ENCODE assay signal across 8 mouse cellular contexts in the genomic region with DNA sequence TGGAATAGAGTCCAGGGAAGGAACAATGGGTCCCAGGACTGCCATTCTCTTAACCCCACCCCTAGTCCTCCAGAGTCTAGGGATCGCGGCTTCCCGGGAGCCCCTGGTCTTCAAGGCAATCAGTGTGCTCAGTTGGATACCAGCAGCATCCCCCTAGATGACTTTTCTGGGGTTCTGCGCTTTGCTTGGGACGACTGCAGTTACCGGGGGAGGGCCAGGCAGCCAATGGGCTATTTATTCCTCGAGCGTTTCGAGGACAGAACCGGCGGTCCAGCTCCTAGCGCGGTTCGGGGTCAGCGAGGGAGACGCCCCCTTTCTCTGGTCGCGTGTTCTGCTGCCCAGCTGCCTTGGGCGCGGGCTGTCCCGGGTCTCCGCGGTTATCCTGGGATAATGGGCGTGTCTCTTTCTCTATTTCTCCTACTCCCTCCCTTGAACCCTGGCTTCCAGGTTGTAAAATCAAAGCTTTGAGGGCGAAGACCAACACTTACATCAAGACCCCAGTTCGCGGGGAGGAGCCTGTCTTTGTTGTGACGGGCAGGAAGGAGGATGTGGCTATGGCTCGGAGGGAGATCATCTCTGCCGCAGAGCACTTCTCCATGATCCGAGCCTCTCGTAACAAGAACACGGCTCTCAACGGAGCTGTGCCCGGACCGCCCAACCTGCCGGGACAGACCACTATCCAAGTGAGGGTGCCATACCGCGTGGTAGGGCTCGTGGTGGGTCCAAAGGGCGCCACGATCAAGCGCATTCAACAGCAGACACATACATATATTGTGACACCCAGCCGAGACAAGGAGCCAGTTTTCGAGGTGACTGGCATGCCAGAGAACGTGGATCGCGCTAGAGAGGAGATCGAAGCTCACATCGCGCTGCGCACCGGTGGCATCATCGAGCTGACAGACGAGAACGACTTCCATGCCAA. TPM values are rescaled to one million over a fixed set of nuclear protein-coding genes. Genes with fewer than 3 reads are reported as not detected.
DNase-seq lines count a peak whose midpoint lies in the region; ATAC-seq and TF ChIP-seq lines count a peak whose summit lies in the region.

No protein-coding gene starts in this region.

- H3K4me2 ChIP-seq in forebrain, embryonic 15.5 days (replicated peaks): peak overlapping the region; percentile 84
- H3K4me2 ChIP-seq in hindbrain, embryonic 12.5 days (replicated peaks): peak overlapping the region; percentile 87

- under 1% methylated on average over 56 of the region's 56 CpGs for whole genome bisulfite sequencing in forebrain, embryonic 15.5 days
- WGBS in hindbrain, embryonic 12.5 days: under 1% methylated on average over 56 of the region's 56 CpGs

- peak overlapping the region; percentile 100 for H3K9ac ChIP-seq in forebrain, embryonic 15.5 days (replicated peaks)
- peak overlapping the region; percentile 100 for H3K9ac ChIP-seq in hindbrain, embryonic 12.5 days

- no peak overlapping the region for H3K27ac ChIP-seq in brown adipose tissue, adult 24 weeks (replicated peaks; ENCODE audit: low read depth, low read length)
- H3K27ac ChIP-seq in forebrain, embryonic 15.5 days (replicated peaks): peak overlapping the region; percentile 100
- peak overlapping the region; percentile 100 for H3K27ac ChIP-seq in hindbrain, embryonic 12.5 days
- H3K27ac ChIP-seq in left cerebral cortex, adult 2 months: peak overlapping the region; percentile 100

- DNase-seq in Muller cell, postnatal 12 days (ENCODE audit: inconsistent ontology term): peak; percentile 63
- peak; percentile 48 to 49 for DNase-seq in left cerebral cortex, adult 2 months (ENCODE audit: extremely low spot score in 1 of 2, low spot score in 2 of 2)
- DNase-seq in lung, postnatal 4 days: peak; percentile 52 to 54
- peak; percentile 65 for DNase-seq in right cerebral cortex, postnatal 25 days
- DNase-seq in c-Kit-positive CD71-positive TER-119-positive erythroid progenitor cells, embryonic 14.5 days (ENCODE audit: low spot score): no peak

- H3K36me3 ChIP-seq in forebrain, embryonic 15.5 days: peaks cover 17% of the 10 kb centered on the region; the same call in 1 of the 2 replicates
- H3K36me3 ChIP-seq in hindbrain, embryonic 12.5 days: peaks cover 25% of the 10 kb centered on the region

- H3K9me3 ChIP-seq in forebrain, embryonic 15.5 days: no peaks in the 10 kb centered on the region
- H3K9me3 ChIP-seq in hindbrain, embryonic 12.5 days (replicated peaks): no peaks in the 10 kb centered on the region

- no peaks in the 10 kb centered on the region for H3K4me1 ChIP-seq in brown adipose tissue, adult 24 weeks (ENCODE audit: control insufficient read depth, insufficient read depth, insufficient read length, low read length)
- peaks cover 32% of the 10 kb centered on the region for H3K4me1 ChIP-seq in forebrain, embryonic 15.5 days
- peaks cover 25% of the 10 kb centered on the region for H3K4me1 ChIP-seq in hindbrain, embryonic 12.5 days

- intact Hi-C loops in left cerebral cortex, adult 2 months (cut with DNase I): loop anchor here (1.0 to 5.0 kb wide), 3 partner anchors 274 to 513 kb away; no protein-coding TSS in a partner anchor

- H3K4me3 ChIP-seq in brown adipose tissue, adult 24 weeks (ENCODE audit: insufficient read depth, low read depth, low read length): peak overlapping the region; percentile 98
- H3K4me3 ChIP-seq in forebrain, embryonic 15.5 days: peak overlapping the region; percentile 98
- peak overlapping the region; percentile 100 for H3K4me3 ChIP-seq in hindbrain, embryonic 12.5 days
- H3K4me3 ChIP-seq in left cerebral cortex, adult 2 months: peak overlapping the region; percentile 100

- H3K27me3 ChIP-seq in forebrain, embryonic 15.5 days: no peaks in the 10 kb centered on the region
- no peaks in the 10 kb centered on the region for H3K27me3 ChIP-seq in hindbrain, embryonic 12.5 days

- TF ChIP-seq CTCF in left cerebral cortex, adult 2 months (IDR thresholded peaks at IDR 0.05): no peak

- ATAC-seq in forebrain, embryonic 15.5 days (replicated peaks): no peak
- no peak for ATAC-seq in hindbrain, embryonic 12.5 days (ENCODE audit: low FRiP score)

RNA-seq across cellular contexts. Expression of gene Mex3b, which starts 1.4 kb away (rescaled TPM):
- 0.67 and 0.83 TPM in 2 replicates for polyA plus RNA-seq in brown adipose tissue, adult 24 weeks (2012; ENCODE audit: insufficient read depth, insufficient read length, missing spikeins)
- polyA plus RNA-seq in forebrain, embryonic 15.5 days (2015; fragmentation: Nextera tagmentation; extraction: Ambion mirVana): 50.2 and 51.2 TPM in 2 replicates
- 48.2 and 50.2 TPM in 2 replicates for polyA plus RNA-seq in hindbrain, embryonic 12.5 days (2016; fragmentation: Nextera tagmentation; extraction: Ambion mirVana)
- total RNA-seq in left cerebral cortex, adult 2 months (2021): 10 to 100 TPM; 18.3 to 24.4 TPM

Comparison
In these comparisons a context has a peak if more than half of its experiments do, and no peak if none do; other contexts are left out.
1. RNA of gene Mex3b, which starts 1.4 kb away (polyA plus RNA-seq): 50.2 to 51.2 TPM in forebrain, embryonic 15.5 days and 48.2 to 50.2 TPM in hindbrain, embryonic 12.5 days; 0.67 to 0.83 TPM in brown adipose tissue, adult 24 weeks; every median in the first group is over 10 times any median in the second.
2. Peak in every context shown above with its lines, with median percentiles within 50 percentile points of each other: H3K4me3 ChIP-seq.